Mouse (Mus musculus) MEL (cell line): ENCODE data around the gene Rpn2. TPM values are rescaled to one million over a fixed set of nuclear protein-coding genes. Genes with fewer than 3 reads are reported as not detected.
A peak's percentile ranks its signal among the peaks of the same experiment; 100 is the strongest.

Source experiments
- DNase-seq: peaks from one replicate; pipeline ENCODE4 v3.0.0; 2011; ENCODE audit warnings: low read depth, low spot score
- H3K27ac ChIP-seq: 2 replicates; pipeline ENCODE4 v1.5.1; 2012; ENCODE audit warnings: low read depth, mild to moderate bottlenecking, control low read depth, low read length, moderate library complexity; ENCODE audit not compliant: control insufficient read depth
- H3K27me3 ChIP-seq, 2 experiments: fragments of 150-350 bp in 1 of 2; sonication (generic) in 1 of 2; 2 replicates each; pipeline ENCODE4 v1.6.1; 2012; ENCODE audit warnings: low read length in 2 of 2, mild to moderate bottlenecking in 2 of 2, improper control_type of control experiment in 1 of 2, moderate library complexity in 1 of 2; ENCODE audit not compliant: insufficient read depth in 2 of 2, control insufficient read depth in 1 of 2
- H3K36me3 ChIP-seq, 2 experiments: 2 replicates each; pipeline ENCODE4 v1.6.1; 2012 to 2014; ENCODE audit warnings: low read length in 2 of 2, improper control_type of control experiment in 1 of 2, inconsistent platforms in 1 of 2, mild to moderate bottlenecking in 1 of 2; ENCODE audit not compliant: insufficient read depth in 2 of 2, control insufficient read depth in 1 of 2
- H3K4me1 ChIP-seq, 2 experiments: fragments of 150-350 bp in 1 of 2; sonication (generic) in 1 of 2; 2 replicates each; pipeline ENCODE4 v1.6.1; 2012; ENCODE audit warnings: low read length in 2 of 2, improper control_type of control experiment in 1 of 2, mild to moderate bottlenecking in 1 of 2; ENCODE audit not compliant: insufficient read depth in 2 of 2, control insufficient read depth in 1 of 2
- H3K4me3 ChIP-seq, 2 experiments: fragments of 150-350 bp in 1 of 2; sonication (generic) in 1 of 2; 2 replicates each; pipeline ENCODE4 v1.5.1; 2012; ENCODE audit warnings: low read depth in 2 of 2, low read length in 2 of 2, mild to moderate bottlenecking in 2 of 2, moderate library complexity in 2 of 2, control low read depth in 1 of 2, improper control_type of control experiment in 1 of 2; ENCODE audit not compliant: control insufficient read depth in 1 of 2, insufficient read depth in 1 of 2
- H3K79me2 ChIP-seq: 2 replicates; pipeline ENCODE4 v1.6.1; 2012; ENCODE audit warnings: mild to moderate bottlenecking, low read length, moderate library complexity; ENCODE audit not compliant: control insufficient read depth, poor library complexity, insufficient read depth
- H3K9ac ChIP-seq: 2 replicates; pipeline ENCODE4 v1.6.1; 2012; ENCODE audit warnings: low read depth, mild to moderate bottlenecking, control low read depth, low read length, moderate library complexity; ENCODE audit not compliant: control insufficient read depth, poor library complexity, severe bottlenecking
- H3K9me3 ChIP-seq: fragments of 150-350 bp; sonication (generic); replicated peaks from 2 replicates; pipeline ENCODE4 v1.6.1; 2012; ENCODE audit warnings: mild to moderate bottlenecking, low read length, improper control_type of control experiment, moderate library complexity; ENCODE audit not compliant: insufficient read depth
- CHD1 ChIP-seq: IDR thresholded peaks from 2 replicates; pipeline ENCODE4 v1.6.1; 2012; ENCODE audit warnings: low read depth, mild to moderate bottlenecking, inconsistent platforms, low read length, improper control_type of control experiment
- CTCF ChIP-seq, 3 experiments: IDR thresholded peaks in 2 of 3; conservative IDR thresholded peaks in 1 of 3; 2 replicates each; pipeline ENCODE4 v1.5.1; 2011 to 2012; ENCODE audit warnings: low read length in 3 of 3, low read depth in 2 of 3, mild to moderate bottlenecking in 2 of 3, improper control_type of control experiment in 1 of 3, inconsistent platforms in 1 of 3, mixed read lengths in 1 of 3, moderate library complexity in 1 of 3; ENCODE audit not compliant: control insufficient read depth in 1 of 3, insufficient read depth in 1 of 3, poor library complexity in 1 of 3, severe bottlenecking in 1 of 3
- E2F4 ChIP-seq: IDR thresholded peaks from 2 replicates; pipeline ENCODE4 v1.6.1; 2011; ENCODE audit warnings: low read depth, low read length, improper control_type of control experiment, borderline replicate concordance
- ELF1 ChIP-seq: IDR thresholded peaks from 2 replicates; pipeline ENCODE4 v1.6.1; 2014; ENCODE audit warnings: low read depth, mild to moderate bottlenecking, inconsistent platforms, low read length, improper control_type of control experiment, moderate library complexity
- EP300 ChIP-seq, 2 experiments: IDR thresholded peaks; 2 replicates each; pipeline ENCODE4 v1.6.1; 2011; ENCODE audit warnings: improper control_type of control experiment in 2 of 2, low read length in 2 of 2, low read depth in 1 of 2, mild to moderate bottlenecking in 1 of 2
- HCFC1 ChIP-seq: IDR thresholded peaks from 2 replicates; pipeline ENCODE4 v1.6.1; 2012; ENCODE audit warnings: low read depth, mild to moderate bottlenecking, inconsistent platforms, low read length, improper control_type of control experiment, moderate library complexity
- JUND ChIP-seq: IDR thresholded peaks from 2 replicates; pipeline ENCODE4 v1.6.1; 2011; ENCODE audit warnings: low read depth, mild to moderate bottlenecking, improper control_type of control experiment, low read length
- MAFK ChIP-seq: IDR thresholded peaks from 2 replicates; pipeline ENCODE4 v1.6.1; 2011; ENCODE audit warnings: low read depth, mild to moderate bottlenecking, low read length, improper control_type of control experiment, borderline replicate concordance
- MAX ChIP-seq: IDR thresholded peaks from 2 replicates; pipeline ENCODE4 v1.6.1; 2011; ENCODE audit warnings: low read length, improper control_type of control experiment
- MAZ ChIP-seq: IDR thresholded peaks from 2 replicates; pipeline ENCODE4 v1.6.1; 2012; ENCODE audit warnings: low read depth, mild to moderate bottlenecking, inconsistent platforms, low read length, improper control_type of control experiment
- MEF2A ChIP-seq: IDR thresholded peaks from 2 replicates; pipeline ENCODE4 v1.6.1; 2014; ENCODE audit warnings: low read depth, mild to moderate bottlenecking, inconsistent platforms, low read length, improper control_type of control experiment; ENCODE audit not compliant: poor library complexity, insufficient replicate concordance, severe bottlenecking; ENCODE audit errors: extremely low read depth
- NELFE ChIP-seq: IDR thresholded peaks from 2 replicates; pipeline ENCODE4 v1.6.1; 2011; ENCODE audit warnings: low read depth, low read length, improper control_type of control experiment
- NRF1 ChIP-seq: IDR thresholded peaks from 2 replicates; pipeline ENCODE4 v1.6.1; 2014; ENCODE audit warnings: low read depth, mild to moderate bottlenecking, inconsistent platforms, low read length, improper control_type of control experiment, moderate library complexity; ENCODE audit not compliant: poor library complexity, insufficient read depth, severe bottlenecking
- POLR2AphosphoS2 ChIP-seq: IDR thresholded peaks from 2 replicates; pipeline ENCODE4 v1.6.1; 2011; ENCODE audit warnings: low read length, improper control_type of control experiment
- RAD21 ChIP-seq: IDR thresholded peaks from 2 replicates; pipeline ENCODE4 v1.6.1; 2011; ENCODE audit warnings: mild to moderate bottlenecking, low read depth, low read length, improper control_type of control experiment
- SIN3A ChIP-seq: IDR thresholded peaks from 2 replicates; pipeline ENCODE4 v1.6.1; 2012; ENCODE audit warnings: low read length, improper control_type of control experiment, inconsistent platforms
- TAL1 ChIP-seq: IDR thresholded peaks from 2 replicates; pipeline ENCODE4 v1.6.1; 2012; ENCODE audit warnings: mild to moderate bottlenecking, inconsistent platforms, low read length, moderate library complexity, mixed read lengths
- TBP ChIP-seq: IDR thresholded peaks from 2 replicates; pipeline ENCODE4 v1.8.0; 2011; ENCODE audit warnings: low read depth, low read length, improper control_type of control experiment
- TCF12 ChIP-seq: IDR thresholded peaks from 2 replicates; pipeline ENCODE4 v1.6.1; 2014; ENCODE audit warnings: low read depth, mild to moderate bottlenecking, inconsistent platforms, low read length, improper control_type of control experiment, moderate library complexity
- UBTF ChIP-seq: IDR thresholded peaks from 2 replicates; pipeline ENCODE4 v1.6.1; 2012; ENCODE audit warnings: low read depth, mild to moderate bottlenecking, inconsistent platforms, low read length, improper control_type of control experiment, moderate library complexity, borderline replicate concordance; ENCODE audit not compliant: insufficient read depth
- ZMIZ1 ChIP-seq: IDR thresholded peaks from 2 replicates; pipeline ENCODE4 v1.6.1; 2012; ENCODE audit warnings: low read depth, mild to moderate bottlenecking, inconsistent platforms, low read length, improper control_type of control experiment, moderate library complexity
- polyA plus RNA-seq, 2 experiments: library from polyadenylated mRNA; stranded (reverse) in 1 of 2; unstranded in 1 of 2; fragments of >175 nt in 1 of 2; fragments of >200 nt in 1 of 2; gene quantifications; 2 replicates each; pipeline versions ENCODE4 v1.2.1 to v1.2.4; 2012; ENCODE audit warnings: low replicate concordance in 2 of 2, low read depth in 1 of 2; ENCODE audit not compliant: insufficient read length in 2 of 2, insufficient read depth in 1 of 2, missing spikeins in 1 of 2
- total RNA-seq: library from RNA; depleted of rRNA; stranded (reverse); fragments of 300-350 nt; gene quantifications from 2 replicates; pipeline ENCODE4 v1.2.3, GENCODE M21; 2012

The Rpn2 gene
- total and polyA plus RNA-seq, 3 experiments = 284 to 316 (median 310) TPM

- TF ChIP-seq MEF2A = no peak
- no peak for TF ChIP-seq ZMIZ1
- TF ChIP-seq SIN3A = no peak
- no peak for TF ChIP-seq NELFE
- no peak for TF ChIP-seq MAFK
- TF ChIP-seq TBP = no peak
- TF ChIP-seq CHD1 = no peak
- TF ChIP-seq JUND = no peak
- no peak for TF ChIP-seq POLR2AphosphoS2
- TF ChIP-seq HCFC1 = no peak
- TF ChIP-seq E2F4 = no peak
- no peak for TF ChIP-seq ELF1
- no peak for TF ChIP-seq MAZ
- TF ChIP-seq EP300 (IDR thresholded peaks at IDR 0.05; ENCODE audit: low read depth in 1 of 2, low read length in 2 of 2) = no peak
- TF ChIP-seq MAX = no peak
- TF ChIP-seq NRF1 = no peak
- no peak for TF ChIP-seq TAL1
- TF ChIP-seq RAD21 = no peak
- no peak for TF ChIP-seq TCF12
- TF ChIP-seq, all 39 proteins: peak for 0
- Histone ChIP-seq H3K79me2 (peaks cover 43% of the 10 kb centered on the region), H3K9me3 (no peaks in the 10 kb centered on the region), H3K27me3 (no peaks in the 10 kb centered on the region), H3K4me1 (peaks cover 7 to 14% of the 10 kb centered on the region in 2 experiments), H3K27ac (no peak overlapping the region), H3K9ac (no peak overlapping the region), H3K4me3 (no peak overlapping the region), H3K36me3 (peaks cover 6 to 15% of the 10 kb centered on the region in 2 experiments)
- DNase-seq = no peak
These were observed 4.5 kb downstream of the Rpn2 start for GRCm38 (mm10) chr2:157283321-157283720.

GRCm38 (mm10) chr2:157287542-157287941 is 8.7 kb downstream of the Rpn2 start:
- DNase-seq = peak; percentile 65
- H3K4me1 ChIP-seq = peaks cover 9 to 10% of the 10 kb centered on the region in 2 experiments

More at GRCm38 (mm10) chr2:157287542-157287941, 8.7 kb downstream of the Rpn2 start:
- no peak overlapping the region for H3K27ac ChIP-seq
- peaks cover 21% of the 10 kb centered on the region for H3K79me2 ChIP-seq
- no peak overlapping the region for H3K9ac ChIP-seq
- H3K9me3 ChIP-seq = no peaks in the 10 kb centered on the region
- no peak for TF ChIP-seq UBTF
- peak; percentile 38 to 46 (median 42) for TF ChIP-seq CTCF (IDR thresholded peaks at IDR 0.05 in 2 of 3, conservative IDR thresholded peaks at IDR 0.05 in 1 of 3; ENCODE audit: control insufficient read depth in 1 of 3, insufficient read depth in 1 of 3, low read depth in 2 of 3, low read length in 3 of 3, poor library complexity in 1 of 3, severe bottlenecking in 1 of 3)
- H3K4me3 ChIP-seq = no peak overlapping the region
- H3K27me3 ChIP-seq = no peaks in the 10 kb centered on the region
- H3K36me3 ChIP-seq = peaks cover 12 to 27% of the 10 kb centered on the region in 2 experiments
